Mouse (Mus musculus): ENCODE results near the gene Fam13a.

- TF ChIP-seq EP300 (optimal IDR thresholded peaks at IDR 0.05) (no peak), CTCF (IDR thresholded peaks at IDR 0.05; ENCODE audit: low read depth) (no peak)
Measured at GRCm38 (mm10) chr6:58933189-58933913, 91.0 kb downstream of the Fam13a start.

Data from stomach, postnatal 0 days (tissue).